Mouse (Mus musculus) ovary, postnatal 10 days (tissue): ENCODE results near the gene Hfm1.

Experiments used
- DNase-seq: peaks from one replicate; pipeline ENCODE4 v3.0.0; 2022; ENCODE audit warnings: low spot score

The Hfm1 gene

DNA sequence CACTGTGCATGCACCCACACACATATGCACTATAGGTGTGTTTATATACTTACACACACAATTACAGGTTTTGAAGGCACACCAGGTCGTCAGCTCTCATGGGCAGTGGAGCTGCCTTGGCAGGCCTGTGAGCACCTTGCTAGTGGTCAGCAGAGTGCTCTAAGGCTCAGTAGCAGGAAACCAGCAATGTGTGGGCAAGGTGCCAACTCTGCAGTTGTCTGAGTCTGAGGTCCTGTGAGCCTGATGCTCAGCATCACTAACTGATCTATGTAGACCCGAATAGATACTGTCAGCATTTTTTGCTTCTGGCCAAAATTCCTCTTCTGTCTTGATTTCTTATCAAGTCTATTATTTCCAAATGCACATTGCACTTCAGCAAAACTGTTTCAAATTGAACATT, 82.2 kb downstream of the Hfm1 start:
- DNase-seq = no peak

DNA sequence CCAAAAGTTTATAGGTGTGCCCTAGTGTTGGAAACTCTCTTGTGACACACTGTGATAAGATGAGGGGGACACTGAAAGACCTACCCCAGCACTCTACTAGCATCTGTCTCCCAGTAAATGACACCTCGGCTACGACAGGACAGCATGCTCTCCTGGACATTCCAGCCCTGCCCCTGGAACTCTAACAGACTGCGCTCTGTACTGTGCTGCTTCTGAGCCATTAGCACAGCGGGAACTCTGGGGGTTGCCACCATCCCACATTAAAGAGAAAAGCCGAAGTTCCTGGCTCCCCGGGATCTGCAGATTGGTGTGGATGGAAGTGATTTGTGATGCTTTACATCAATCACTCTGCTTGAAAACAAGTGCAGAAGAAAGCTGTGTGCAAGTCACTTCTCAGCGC, 93.1 kb downstream of the Hfm1 start:
- DNase-seq = no peak

DNA sequence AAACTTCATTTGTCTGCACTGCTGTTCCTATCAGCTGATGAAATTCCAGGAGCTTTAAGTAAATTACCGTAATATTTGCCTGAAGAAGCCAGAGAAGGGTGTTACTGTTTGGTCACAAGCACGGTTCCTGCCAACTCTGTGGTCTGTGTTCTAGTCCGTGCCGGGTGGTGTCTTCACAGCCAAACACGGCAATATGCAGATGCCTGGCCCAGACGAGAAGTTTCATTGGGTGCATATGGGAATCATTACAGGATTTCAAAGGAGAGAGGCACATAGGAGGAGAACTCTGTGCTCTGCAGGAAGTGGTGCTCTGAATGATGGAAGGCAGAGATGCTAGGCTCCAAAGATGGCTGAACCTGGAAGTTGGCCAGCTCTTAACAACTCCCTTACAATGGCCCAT, 94.7 kb downstream of the Hfm1 start:
- DNase-seq = no peak

DNA sequence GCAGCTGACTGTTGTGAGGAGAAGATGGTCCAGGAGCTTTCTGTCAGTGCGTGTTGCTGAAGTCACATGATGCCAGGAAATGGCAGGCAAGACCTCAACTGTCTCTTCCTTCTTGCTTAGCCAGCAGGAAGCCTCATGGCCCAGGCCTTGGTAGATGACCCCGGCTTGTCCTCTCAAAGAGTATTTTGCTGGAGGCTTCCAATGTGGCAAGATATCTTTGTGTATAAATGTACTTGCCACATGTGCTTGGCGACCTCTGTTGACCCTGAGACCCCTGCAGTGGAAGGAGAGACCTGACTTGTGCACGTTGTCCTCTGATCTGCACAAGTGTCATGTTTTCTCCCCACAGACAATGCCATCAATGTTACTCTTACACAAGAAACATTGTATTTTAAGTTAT, 95.3 kb downstream of the Hfm1 start:
- DNase-seq = no peak

DNA sequence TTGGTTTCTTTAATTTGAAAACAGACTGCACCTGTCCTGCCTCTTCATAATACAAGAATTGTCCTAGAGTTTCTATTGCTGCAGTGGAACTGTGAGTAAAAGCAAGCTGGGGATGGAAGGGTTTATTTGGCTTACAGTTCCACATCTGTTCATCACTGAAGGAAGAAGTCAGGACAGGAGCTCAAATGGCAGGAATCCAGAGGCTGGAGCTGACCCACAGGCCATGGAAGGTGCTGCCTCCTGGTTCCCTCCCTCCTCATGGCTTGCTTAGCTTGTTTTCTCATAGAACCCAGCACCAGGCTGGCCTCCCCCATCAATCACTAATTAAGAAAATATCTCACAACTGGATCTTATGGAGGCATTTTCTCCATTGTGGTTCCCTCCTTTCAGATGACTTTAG, 99.4 kb downstream of the Hfm1 start:
- DNase-seq = no peak

DNA sequence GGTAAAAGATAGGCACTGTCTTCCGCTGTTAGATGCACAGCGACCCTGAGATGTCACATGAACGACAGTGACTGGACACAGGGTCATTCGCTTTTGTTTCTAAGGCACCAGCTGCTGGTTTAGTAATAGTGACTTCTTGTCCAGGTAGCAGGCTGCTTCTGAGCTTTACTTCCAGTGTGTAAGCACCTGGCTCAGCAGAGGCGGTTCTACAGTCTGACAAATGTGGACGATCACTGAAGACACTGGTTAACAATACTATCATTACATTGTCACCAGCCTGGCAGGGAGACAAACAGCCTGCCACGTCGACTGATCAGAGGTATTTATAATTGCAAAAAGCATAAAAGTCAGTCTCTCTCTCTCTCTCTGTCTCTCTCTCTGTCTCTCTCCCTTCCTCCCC, 100.1 kb downstream of the Hfm1 start:
- no peak for DNase-seq

DNA sequence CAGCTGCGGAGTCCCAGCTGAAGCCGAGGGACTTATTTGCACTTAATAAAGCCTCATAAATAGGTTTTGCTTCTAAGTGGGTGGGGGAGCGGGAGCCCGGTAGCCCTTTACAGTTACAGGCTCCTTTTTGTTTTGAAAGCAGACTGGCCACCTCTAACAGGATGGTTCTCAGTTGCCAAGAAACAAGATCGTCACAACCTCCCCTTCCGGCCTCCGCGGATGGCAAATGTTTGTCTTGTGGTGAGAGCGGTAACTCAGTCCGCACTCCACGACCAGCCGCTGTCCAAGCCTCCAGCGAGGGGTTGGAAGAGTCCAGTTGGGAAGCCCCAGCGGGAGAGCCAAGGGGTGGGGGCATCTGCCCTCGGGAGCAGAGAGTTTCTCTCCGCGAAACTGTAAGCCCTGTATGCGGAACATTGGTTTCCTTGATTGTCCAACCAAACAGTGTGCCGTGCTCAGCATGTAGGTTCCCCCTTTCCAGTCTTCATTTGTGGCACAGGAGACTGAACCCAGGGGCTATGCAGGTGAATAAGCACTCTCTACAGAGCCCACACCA, 100.7 kb downstream of the Hfm1 start:
- no peak for DNase-seq

DNA sequence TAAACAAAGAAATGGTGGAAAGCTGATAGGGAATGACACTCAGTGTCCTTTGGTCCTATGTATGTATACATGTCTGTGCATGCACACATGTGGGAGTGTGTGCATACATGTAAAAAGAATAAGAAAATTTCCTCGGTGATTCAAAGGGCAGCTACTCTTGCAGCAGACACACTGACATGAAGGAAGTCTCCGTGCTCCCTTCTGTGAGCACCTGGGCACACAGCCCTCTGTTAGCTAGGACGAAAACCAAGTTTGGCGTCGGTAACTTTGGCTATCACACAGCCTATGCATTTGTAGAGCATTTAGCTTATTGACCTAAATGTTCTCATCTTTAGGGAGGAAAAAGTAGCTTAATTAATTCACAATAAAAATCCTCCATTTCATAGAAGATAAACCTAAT, 101.4 kb downstream of the Hfm1 start:
- no peak for DNase-seq

DNA sequence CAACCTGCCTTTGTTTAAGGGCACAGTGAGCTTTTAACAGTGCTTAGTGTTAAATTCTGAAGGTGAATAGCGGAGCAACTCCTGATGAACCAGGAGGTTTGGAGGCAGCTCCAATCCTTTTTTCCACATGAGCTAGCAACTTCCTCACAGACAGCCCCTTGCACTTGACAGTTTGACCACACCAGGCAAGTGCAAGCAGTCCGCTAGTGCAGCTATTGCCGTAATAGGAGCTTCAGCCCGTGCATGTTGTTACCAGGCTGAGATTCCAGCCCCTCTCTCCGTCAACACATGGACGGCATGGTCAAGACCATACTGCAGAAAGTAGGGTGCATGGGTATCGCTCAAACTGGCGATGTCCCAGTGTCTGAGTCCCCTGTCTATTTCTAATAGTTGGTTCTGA, 106.5 kb downstream of the Hfm1 start:
- DNase-seq = no peak

DNA sequence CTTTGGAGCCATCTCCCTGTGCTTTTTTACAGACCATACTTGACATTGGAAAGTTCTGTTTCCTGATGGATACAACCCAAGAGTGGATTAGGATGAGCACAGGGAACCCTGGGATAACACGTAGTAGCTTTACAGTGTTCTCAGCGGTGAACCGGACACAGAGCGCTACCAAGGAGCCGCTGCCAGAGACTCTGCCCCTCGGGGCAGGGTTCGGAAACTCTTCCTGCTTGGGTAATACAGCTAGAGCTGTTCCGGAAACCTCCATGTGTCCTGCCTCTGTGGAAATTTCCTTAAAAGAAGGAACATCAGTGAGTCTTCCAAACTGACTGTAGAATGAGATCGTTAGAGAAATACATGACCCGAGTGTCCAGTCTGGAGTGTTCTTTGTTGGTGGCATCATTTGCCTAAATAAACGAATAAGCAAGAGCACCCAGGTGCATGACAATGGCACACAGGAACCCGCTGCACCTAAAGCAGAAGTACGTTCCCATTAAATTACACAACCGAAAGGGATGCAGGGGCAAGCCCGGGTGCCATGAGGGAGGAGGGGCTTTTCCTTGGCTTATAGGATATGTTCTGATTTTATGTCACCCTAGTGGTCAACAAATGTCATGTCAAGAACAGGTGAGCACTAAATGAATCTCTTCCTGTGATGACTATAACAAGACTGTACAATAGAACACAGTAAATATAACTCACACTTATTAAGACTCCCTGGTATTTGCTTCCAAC, 110.0 kb downstream of the Hfm1 start:
- DNase-seq = no peak

DNA sequence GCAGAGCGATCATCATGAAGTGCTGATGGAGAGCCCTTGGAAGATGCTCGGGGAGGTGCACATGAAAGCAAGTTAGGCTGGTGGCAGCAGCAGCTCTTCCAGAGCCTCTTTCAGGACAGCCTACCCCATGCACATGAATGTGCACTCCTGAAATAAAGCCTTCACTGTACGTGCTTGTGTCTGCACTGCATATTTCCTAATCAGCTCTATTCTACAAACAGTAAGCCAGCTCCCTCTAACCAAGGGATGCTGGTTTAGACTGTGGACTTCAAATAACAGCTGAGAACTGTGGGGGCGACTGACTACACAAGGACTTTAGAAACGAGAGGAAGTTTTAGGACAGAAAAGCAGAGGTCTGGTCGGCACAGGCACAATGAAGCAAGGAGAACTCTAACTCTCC, 111.5 kb downstream of the Hfm1 start:
- no peak for DNase-seq

DNA sequence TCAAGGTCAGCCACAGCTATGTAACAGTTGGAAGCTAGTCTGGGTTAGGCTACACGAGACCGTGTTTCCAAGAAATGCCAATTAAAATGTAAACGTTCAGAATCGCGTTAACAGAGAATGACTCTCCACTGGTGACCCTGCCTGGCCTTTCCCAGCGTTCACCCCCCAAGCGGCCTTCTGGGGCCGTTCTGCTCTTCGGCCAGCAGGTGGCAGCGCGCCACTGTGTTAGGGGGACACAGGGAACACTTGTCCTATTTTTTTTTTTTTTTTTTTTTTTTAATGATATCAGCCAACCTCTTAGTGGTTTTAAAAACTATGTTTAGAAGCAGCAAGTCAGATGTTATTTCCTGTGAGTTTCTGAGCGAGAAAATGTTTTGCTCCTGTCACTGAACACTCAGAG, 123.0 kb downstream of the Hfm1 start:
- DNase-seq = peak; percentile 22

DNA sequence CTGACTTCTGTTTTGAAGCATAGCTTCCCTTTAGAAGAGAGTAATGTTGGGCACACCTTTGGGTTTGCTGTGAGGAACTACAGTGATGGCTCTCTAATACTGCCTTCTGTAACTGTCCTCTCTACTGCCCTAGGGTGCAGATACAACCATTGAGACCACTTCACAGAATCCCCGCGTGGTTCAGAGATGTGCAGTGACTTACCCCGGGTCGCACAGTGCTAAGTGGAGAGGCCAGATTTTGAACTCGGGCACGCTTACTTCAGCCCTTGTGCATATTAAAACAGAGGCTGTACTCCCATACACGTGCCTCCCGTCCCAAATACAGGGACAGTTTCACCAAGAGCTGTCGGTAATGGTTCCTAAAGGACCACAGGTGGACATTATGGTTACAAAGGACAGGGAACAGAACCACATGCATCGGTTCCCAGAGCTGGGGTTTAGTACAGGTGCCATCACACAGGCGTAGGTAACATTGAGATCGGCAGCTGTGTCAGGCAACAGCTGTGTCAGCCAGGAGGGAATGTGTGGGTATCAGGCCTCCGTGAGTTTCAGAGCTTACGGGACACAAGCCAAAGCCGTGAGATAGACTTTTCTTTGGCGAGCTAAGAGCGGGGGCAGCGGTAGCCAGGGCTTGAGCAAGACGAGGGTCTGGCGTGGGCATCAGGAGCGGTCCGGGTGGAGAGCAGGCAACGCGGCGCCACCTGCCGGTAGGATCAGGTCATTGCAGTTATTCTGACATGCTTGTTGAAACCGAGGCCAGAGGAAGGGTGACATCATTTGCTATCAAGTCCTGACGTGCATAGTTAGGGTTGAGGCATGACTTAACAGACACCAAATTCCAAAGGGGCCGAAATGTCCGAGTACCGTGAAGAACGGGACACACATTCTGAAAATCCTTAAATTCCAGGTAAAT, 124.0 kb downstream of the Hfm1 start:
- DNase-seq = peak; percentile 66

DNA sequence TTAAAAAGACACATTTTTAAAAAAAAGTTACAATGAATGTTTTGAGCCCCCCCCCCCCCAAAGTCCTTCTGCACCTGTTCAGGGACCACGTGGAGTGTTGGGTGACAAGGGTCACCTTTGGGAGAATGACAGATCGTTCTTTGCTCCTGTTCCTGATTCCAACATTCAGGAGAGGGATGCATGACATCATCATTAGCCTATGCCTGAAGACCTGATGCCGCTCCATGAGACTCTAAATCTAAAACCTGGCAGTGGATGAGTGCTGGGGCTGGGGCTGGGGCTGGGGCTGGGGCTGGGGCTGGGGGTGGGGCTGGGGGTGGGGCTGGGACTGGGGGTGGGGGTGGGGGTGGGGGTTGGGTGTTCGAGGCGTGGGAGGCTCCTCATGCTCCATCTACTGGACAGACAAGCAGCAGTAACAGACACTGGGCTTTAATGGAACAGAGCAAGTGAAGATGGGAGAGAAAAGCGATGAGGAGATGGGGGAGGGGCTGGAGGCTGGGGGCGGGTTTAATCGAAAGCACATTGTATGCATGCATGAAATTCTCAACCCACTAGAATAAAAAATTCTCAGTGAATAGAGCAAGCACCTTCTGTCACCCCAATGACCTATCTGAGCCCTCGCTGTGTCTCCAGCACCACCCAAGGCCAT, 124.8 kb downstream of the Hfm1 start:
- no peak for DNase-seq

DNA sequence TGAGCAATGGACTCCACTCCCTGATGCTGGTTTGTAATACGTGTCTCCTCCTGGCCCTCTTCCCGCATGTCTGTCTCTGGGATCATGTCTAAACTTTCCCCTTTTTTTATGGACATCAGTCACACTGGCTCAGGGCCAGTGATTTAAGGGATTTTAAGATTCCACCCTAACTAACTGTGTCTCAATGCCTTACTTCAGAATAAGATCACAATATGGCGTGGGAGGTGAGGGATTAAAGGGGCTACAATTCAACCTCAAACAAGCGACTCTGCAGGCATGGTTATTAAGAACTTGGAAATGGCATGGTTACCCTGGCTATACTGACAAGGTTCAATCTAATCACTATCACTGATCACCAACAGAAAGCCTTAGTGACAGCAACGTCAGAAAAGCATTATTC, 128.2 kb downstream of the Hfm1 start:
- DNase-seq = no peak

DNA sequence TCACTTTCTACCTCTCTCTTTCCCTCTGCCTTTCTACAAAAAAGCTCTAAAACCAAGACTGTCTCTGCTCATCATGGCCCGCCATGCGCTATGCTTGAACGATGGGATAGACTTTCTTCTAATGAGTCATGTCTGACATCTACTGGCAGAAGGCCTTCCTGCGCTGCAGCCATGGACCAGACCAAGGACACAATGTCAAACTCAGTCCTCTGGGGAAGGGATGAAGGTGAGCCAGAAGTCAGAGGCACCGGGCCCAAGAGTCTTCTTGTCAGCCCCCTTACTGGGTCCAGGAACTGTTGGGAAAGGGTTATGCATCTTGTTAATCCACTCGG, 134.9 kb downstream of the Hfm1 start:
- no peak for DNase-seq

DNA sequence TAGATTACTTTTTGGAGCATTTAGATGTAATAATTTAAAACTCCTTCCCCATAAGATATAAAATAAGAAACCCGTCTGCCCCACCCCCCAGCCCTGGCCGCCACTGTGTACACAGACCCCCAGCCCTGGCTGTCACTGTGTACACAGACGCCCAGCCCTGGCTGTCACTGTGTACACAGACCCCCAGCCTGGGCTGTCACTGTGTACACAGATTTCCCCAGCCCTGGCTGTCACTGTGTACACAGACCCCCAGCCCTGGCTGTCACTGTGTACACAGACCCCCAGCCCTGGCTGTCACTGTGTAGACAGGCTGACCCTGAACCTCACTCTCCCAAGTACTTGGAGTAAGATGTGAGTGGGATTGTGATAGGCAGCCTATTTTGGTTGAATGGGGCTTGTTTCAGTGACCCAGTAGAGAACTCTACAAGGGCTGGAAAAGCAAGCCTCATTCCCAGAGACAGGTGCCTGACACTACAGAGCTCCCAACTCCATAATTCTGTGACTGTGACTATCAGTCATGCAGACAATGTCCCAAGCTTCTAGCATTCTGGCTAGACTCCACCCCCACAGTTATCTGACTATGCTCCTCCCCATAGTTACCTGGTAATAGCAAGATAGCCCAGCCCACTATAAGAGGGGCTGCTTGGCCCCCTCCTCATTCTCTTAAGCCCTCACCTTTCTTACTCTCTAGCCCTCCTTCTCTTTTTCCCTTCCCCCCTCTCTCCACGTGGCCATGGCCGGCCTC, 135.5 kb downstream of the Hfm1 start:
- DNase-seq = no peak
